Mouse (Mus musculus): ENCODE measurements around the gene Gm11042. TPM values are rescaled to one million over a fixed set of nuclear protein-coding genes. Genes with fewer than 3 reads are reported as not detected.

Gene Gm11042
- total and polyA plus RNA-seq, 3 experiments: not detected

- H3K4me1 ChIP-seq (ENCODE audit: control insufficient read depth in 1 of 2, insufficient read depth in 2 of 2, low read length in 2 of 2): no peaks in the 10 kb centered on the region
- H3K9me3 ChIP-seq (replicated peaks; ENCODE audit: insufficient read depth, low read length): no peaks in the 10 kb centered on the region
- H3K27ac ChIP-seq (ENCODE audit: control insufficient read depth, low read depth, low read length): no peak overlapping the region
- no peaks in the 10 kb centered on the region for H3K36me3 ChIP-seq (ENCODE audit: control insufficient read depth in 1 of 2, insufficient read depth in 2 of 2, low read length in 2 of 2)
- no peak overlapping the region for H3K9ac ChIP-seq (ENCODE audit: control insufficient read depth, low read depth, low read length, poor library complexity, severe bottlenecking)
- DNase-seq (ENCODE audit: low read depth, low spot score): peak; percentile 50
- H3K27me3 ChIP-seq (ENCODE audit: control insufficient read depth in 1 of 2, insufficient read depth in 2 of 2, low read length in 2 of 2): no peaks in the 10 kb centered on the region
- no peaks in the 10 kb centered on the region for H3K79me2 ChIP-seq (ENCODE audit: control insufficient read depth, insufficient read depth, low read length, poor library complexity)
- H3K4me3 ChIP-seq (ENCODE audit: control insufficient read depth in 1 of 2, insufficient read depth in 1 of 2, low read depth in 2 of 2, low read length in 2 of 2): no peak overlapping the region
- TF ChIP-seq POLR2AphosphoS2 (IDR thresholded peaks at IDR 0.05; ENCODE audit: low read length) (no peak), TAL1 (IDR thresholded peaks at IDR 0.05; ENCODE audit: low read length) (no peak), MAZ (IDR thresholded peaks at IDR 0.05; ENCODE audit: low read depth, low read length) (no peak), CTCF (IDR thresholded peaks at IDR 0.05 in 2 of 3, conservative IDR thresholded peaks at IDR 0.05 in 1 of 3; ENCODE audit: control insufficient read depth in 1 of 3, insufficient read depth in 1 of 3, low read depth in 2 of 3, low read length in 3 of 3, poor library complexity in 1 of 3, severe bottlenecking in 1 of 3) (peak; percentile 54 to 60 (median 55)), NRF1 (IDR thresholded peaks at IDR 0.05; ENCODE audit: insufficient read depth, low read depth, low read length, poor library complexity, severe bottlenecking) (no peak), RCOR1 (IDR thresholded peaks at IDR 0.05; ENCODE audit: low read depth, low read length) (no peak), JUND (IDR thresholded peaks at IDR 0.05; ENCODE audit: low read depth, low read length) (no peak), GATA1 (IDR thresholded peaks at IDR 0.05; ENCODE audit: low read depth, low read length) (no peak), SIN3A (IDR thresholded peaks at IDR 0.05; ENCODE audit: low read length) (no peak), SMC3 (IDR thresholded peaks at IDR 0.05; ENCODE audit: low read depth, low read length) (peak; percentile 56), RAD21 (IDR thresholded peaks at IDR 0.05; ENCODE audit: low read depth, low read length) (peak; percentile 15), ELF1 (IDR thresholded peaks at IDR 0.05; ENCODE audit: low read depth, low read length) (no peak)
These were observed 980 bp upstream of the Gm11042 start for GRCm38 (mm10) chr12:74316989-74317759.

- no peaks in the 10 kb centered on the region for H3K27me3 ChIP-seq (ENCODE audit: control insufficient read depth in 1 of 2, insufficient read depth in 2 of 2, low read length in 2 of 2)
- no peaks in the 10 kb centered on the region for H3K79me2 ChIP-seq (ENCODE audit: control insufficient read depth, insufficient read depth, low read length, poor library complexity)
- H3K9me3 ChIP-seq (replicated peaks; ENCODE audit: insufficient read depth, low read length): no peaks in the 10 kb centered on the region
- H3K36me3 ChIP-seq (ENCODE audit: control insufficient read depth in 1 of 2, insufficient read depth in 2 of 2, low read length in 2 of 2): no peaks in the 10 kb centered on the region
- H3K4me3 ChIP-seq (ENCODE audit: control insufficient read depth in 1 of 2, insufficient read depth in 1 of 2, low read depth in 2 of 2, low read length in 2 of 2): no peak overlapping the region
- H3K9ac ChIP-seq (ENCODE audit: control insufficient read depth, low read depth, low read length, poor library complexity, severe bottlenecking): no peak overlapping the region
- DNase-seq (ENCODE audit: low read depth, low spot score): no peak
- TF ChIP-seq CHD1 (IDR thresholded peaks at IDR 0.05; ENCODE audit: low read depth, low read length) (no peak), ELF1 (IDR thresholded peaks at IDR 0.05; ENCODE audit: low read depth, low read length) (no peak), MAZ (IDR thresholded peaks at IDR 0.05; ENCODE audit: low read depth, low read length) (no peak), JUND (IDR thresholded peaks at IDR 0.05; ENCODE audit: low read depth, low read length) (no peak), EP300 (IDR thresholded peaks at IDR 0.05; ENCODE audit: low read depth in 1 of 2, low read length in 2 of 2) (no peak)
- H3K27ac ChIP-seq (ENCODE audit: control insufficient read depth, low read depth, low read length): no peak overlapping the region
- H3K4me1 ChIP-seq (ENCODE audit: control insufficient read depth in 1 of 2, insufficient read depth in 2 of 2, low read length in 2 of 2): no peaks in the 10 kb centered on the region
These were observed 973 bp downstream of the Gm11042 start for GRCm38 (mm10) chr12:74315221-74315620.

All from MEL (cell line).